Mouse (Mus musculus) CH12.LX (cell line): Measurements from ENCODE around the gene Vamp4. TPM values are rescaled to one million over a fixed set of nuclear protein-coding genes. Genes with fewer than 3 reads are reported as not detected.
A peak's percentile ranks its signal among the peaks of the same experiment; 100 is the strongest.

ENCODE experiments used
- DNase-seq: peaks from one replicate; pipeline ENCODE4 v3.0.0-alpha.2; 2013; ENCODE audit errors: extremely low read depth
- H3K27ac ChIP-seq: 2 replicates; pipeline ENCODE4 v1.5.1; 2012; ENCODE audit warnings: low read depth, mild to moderate bottlenecking, control low read depth, moderate library complexity; ENCODE audit not compliant: insufficient read depth
- H3K27me3 ChIP-seq: replicated peaks from 2 replicates; pipeline ENCODE3; 2012; ENCODE audit warnings: inconsistent platforms
- H3K36me3 ChIP-seq, 2 experiments: replicated peaks in 1 of 2; 2 replicates each; pipeline versions ENCODE3 to v1.6.1; 2012; ENCODE audit warnings: inconsistent platforms in 1 of 2, low read length in 1 of 2, mild to moderate bottlenecking in 1 of 2, mixed read lengths in 1 of 2, moderate library complexity in 1 of 2; ENCODE audit not compliant: control insufficient read depth in 1 of 2, insufficient read depth in 1 of 2
- H3K4me1 ChIP-seq, 2 experiments: 2 replicates each; pipeline ENCODE4 v1.6.1; 2012; ENCODE audit warnings: inconsistent platforms in 1 of 2, moderate library complexity in 1 of 2; ENCODE audit not compliant: insufficient read depth in 2 of 2, control insufficient read depth in 1 of 2
- H3K4me2 ChIP-seq: 2 replicates; pipeline ENCODE4 v1.6.1; 2012; ENCODE audit warnings: low read depth, mild to moderate bottlenecking, control low read depth; ENCODE audit not compliant: poor library complexity, insufficient read depth, severe bottlenecking
- H3K4me3 ChIP-seq, 3 experiments: fragments of 150-350 bp in 1 of 3; sonication (generic) in 1 of 3; replicated peaks in 1 of 3; 2 replicates each; pipeline versions ENCODE3 to v1.5.1; 2011 to 2012; ENCODE audit warnings: low read depth in 2 of 3, low read length in 2 of 3, mild to moderate bottlenecking in 2 of 3, moderate library complexity in 2 of 3, control low read depth in 1 of 3, improper control_type of control experiment in 1 of 3, inconsistent platforms in 1 of 3, mixed read lengths in 1 of 3; ENCODE audit not compliant: poor library complexity in 1 of 3
- H3K79me2 ChIP-seq: replicated peaks from 2 replicates; pipeline ENCODE4 v1.6.1; 2012; ENCODE audit warnings: mild to moderate bottlenecking, moderate library complexity; ENCODE audit not compliant: control insufficient read depth, poor library complexity, insufficient read depth, severe bottlenecking; ENCODE audit errors: extremely low read depth
- H3K9ac ChIP-seq: 2 replicates; pipeline ENCODE4 v1.6.1; 2012; ENCODE audit warnings: low read depth, mild to moderate bottlenecking, control low read depth, moderate library complexity; ENCODE audit not compliant: insufficient read depth
- H3K9me3 ChIP-seq: replicated peaks from 2 replicates; pipeline ENCODE3; 2012; ENCODE audit warnings: low read length, inconsistent platforms, mixed read lengths
- BHLHE40 ChIP-seq: IDR thresholded peaks from 2 replicates; pipeline ENCODE4 v1.6.1; 2011; ENCODE audit warnings: mild to moderate bottlenecking, low read depth, low read length, improper control_type of control experiment
- CHD1 ChIP-seq: IDR thresholded peaks from 2 replicates; pipeline ENCODE4 v1.6.1; 2012; ENCODE audit warnings: low read depth, low read length, improper control_type of control experiment, inconsistent platforms
- CHD2 ChIP-seq: IDR thresholded peaks from 2 replicates; pipeline ENCODE4 v1.6.1; 2011; ENCODE audit warnings: low read length, improper control_type of control experiment
- CTCF ChIP-seq, 2 experiments: IDR thresholded peaks in 1 of 2; conservative IDR thresholded peaks in 1 of 2; 2 replicates each; pipeline ENCODE4 v1.5.1; 2011 to 2012; ENCODE audit warnings: low read depth in 2 of 2, low read length in 2 of 2, improper control_type of control experiment in 1 of 2, inconsistent platforms in 1 of 2, mild to moderate bottlenecking in 1 of 2, moderate library complexity in 1 of 2
- E2F4 ChIP-seq: IDR thresholded peaks from 2 replicates; pipeline ENCODE4 v1.6.1; 2011; ENCODE audit warnings: low read depth, low read length, improper control_type of control experiment; ENCODE audit not compliant: insufficient replicate concordance
- ELF1 ChIP-seq: IDR thresholded peaks from 2 replicates; pipeline ENCODE4 v1.6.1; 2014; ENCODE audit warnings: low read depth, mild to moderate bottlenecking, inconsistent platforms, low read length, improper control_type of control experiment
- EP300 ChIP-seq: IDR thresholded peaks from 2 replicates; pipeline ENCODE4 v1.6.1; 2011; ENCODE audit warnings: low read length, improper control_type of control experiment
- ETS1 ChIP-seq: conservative IDR thresholded peaks from 2 replicates; pipeline ENCODE4 v1.6.1; 2012; ENCODE audit warnings: low read depth, mild to moderate bottlenecking, inconsistent platforms, low read length, improper control_type of control experiment, moderate library complexity
- GABPA ChIP-seq: IDR thresholded peaks from 2 replicates; pipeline ENCODE4 v1.6.1; 2012; ENCODE audit warnings: low read depth, low read length, improper control_type of control experiment, inconsistent platforms; ENCODE audit not compliant: insufficient replicate concordance
- HCFC1 ChIP-seq: IDR thresholded peaks from 2 replicates; pipeline ENCODE4 v1.6.1; 2012; ENCODE audit warnings: low read depth, mild to moderate bottlenecking, inconsistent platforms, low read length, improper control_type of control experiment
- IRF4 ChIP-seq: IDR thresholded peaks from 2 replicates; pipeline ENCODE4 v1.6.1; 2014; ENCODE audit warnings: low read depth, mild to moderate bottlenecking, inconsistent platforms, low read length, improper control_type of control experiment
- JUN ChIP-seq: IDR thresholded peaks from 2 replicates; pipeline ENCODE4 v1.6.1; 2011; ENCODE audit warnings: low read depth, mild to moderate bottlenecking, low read length, improper control_type of control experiment, moderate library complexity; ENCODE audit not compliant: insufficient read depth
- JUND ChIP-seq: conservative IDR thresholded peaks from 2 replicates; pipeline ENCODE4 v1.6.1; 2011; ENCODE audit warnings: low read depth, low read length, improper control_type of control experiment
- KAT2A ChIP-seq: IDR thresholded peaks from 2 replicates; pipeline ENCODE4 v1.6.1; 2012; ENCODE audit warnings: low read length, improper control_type of control experiment, inconsistent platforms; ENCODE audit not compliant: insufficient replicate concordance
- MAFK ChIP-seq: IDR thresholded peaks from 2 replicates; pipeline ENCODE4 v1.6.1; 2011; ENCODE audit warnings: low read length, improper control_type of control experiment; ENCODE audit not compliant: insufficient replicate concordance
- MAX ChIP-seq: IDR thresholded peaks from 2 replicates; pipeline ENCODE4 v1.6.1; 2011; ENCODE audit warnings: low read length, improper control_type of control experiment
- MAZ ChIP-seq: IDR thresholded peaks from 2 replicates; pipeline ENCODE4 v1.6.1; 2012; ENCODE audit warnings: low read depth, mild to moderate bottlenecking, inconsistent platforms, low read length, improper control_type of control experiment, moderate library complexity
- MEF2A ChIP-seq: IDR thresholded peaks from 2 replicates; pipeline ENCODE4 v1.6.1; 2014; ENCODE audit warnings: low read depth, mild to moderate bottlenecking, inconsistent platforms, low read length, improper control_type of control experiment, borderline replicate concordance
- MXI1 ChIP-seq: IDR thresholded peaks from 2 replicates; pipeline ENCODE4 v1.6.1; 2011; ENCODE audit warnings: mild to moderate bottlenecking, low read depth, low read length, improper control_type of control experiment
- MYC ChIP-seq: IDR thresholded peaks from 2 replicates; pipeline ENCODE4 v1.6.1; 2011; ENCODE audit warnings: low read depth, mild to moderate bottlenecking, improper control_type of control experiment, low read length
- NELFE ChIP-seq: IDR thresholded peaks from 2 replicates; pipeline ENCODE4 v1.6.1; 2011; ENCODE audit warnings: low read depth, low read length, improper control_type of control experiment
- NRF1 ChIP-seq: IDR thresholded peaks from 2 replicates; pipeline ENCODE4 v1.6.1; 2014; ENCODE audit warnings: low read depth, mild to moderate bottlenecking, inconsistent platforms, low read length, improper control_type of control experiment, moderate library complexity
- PAX5 ChIP-seq: IDR thresholded peaks from 2 replicates; pipeline ENCODE4 v1.6.1; 2012; ENCODE audit warnings: low read length, inconsistent platforms, mixed read lengths
- POLR2A ChIP-seq: IDR thresholded peaks from 2 replicates; pipeline ENCODE4 v1.6.1; 2011; ENCODE audit warnings: low read depth, mild to moderate bottlenecking, improper control_type of control experiment, low read length
- POLR2AphosphoS2 ChIP-seq: IDR thresholded peaks from 2 replicates; pipeline ENCODE4 v1.6.1; 2011; ENCODE audit warnings: low read depth, low read length, improper control_type of control experiment
- RAD21 ChIP-seq: IDR thresholded peaks from 2 replicates; pipeline ENCODE4 v1.6.1; 2011; ENCODE audit warnings: low read depth, mild to moderate bottlenecking, low read length, improper control_type of control experiment, moderate library complexity
- RCOR1 ChIP-seq: conservative IDR thresholded peaks from 2 replicates; pipeline ENCODE4 v1.6.1; 2012; ENCODE audit warnings: low read depth, mild to moderate bottlenecking, inconsistent platforms, low read length, improper control_type of control experiment
- SIN3A ChIP-seq: IDR thresholded peaks from 2 replicates; pipeline ENCODE4 v1.6.1; 2012; ENCODE audit warnings: low read length, improper control_type of control experiment, inconsistent platforms
- SMC3 ChIP-seq: IDR thresholded peaks from 2 replicates; pipeline ENCODE4 v1.6.1; 2011; ENCODE audit warnings: low read depth, low read length, improper control_type of control experiment
- TBP ChIP-seq: conservative IDR thresholded peaks from 2 replicates; pipeline ENCODE4 v1.6.1; 2011; ENCODE audit warnings: low read depth, low read length, improper control_type of control experiment
- TCF12 ChIP-seq: IDR thresholded peaks from 2 replicates; pipeline ENCODE4 v1.6.1; 2014; ENCODE audit warnings: low read depth, mild to moderate bottlenecking, inconsistent platforms, low read length, improper control_type of control experiment
- UBTF ChIP-seq: IDR thresholded peaks from 2 replicates; pipeline ENCODE4 v1.6.1; 2012; ENCODE audit warnings: low read depth, mild to moderate bottlenecking, inconsistent platforms, low read length, improper control_type of control experiment, moderate library complexity
- USF1 ChIP-seq: IDR thresholded peaks from 2 replicates; pipeline ENCODE4 v1.6.1; 2014; ENCODE audit warnings: low read depth, mild to moderate bottlenecking, inconsistent platforms, low read length, improper control_type of control experiment
- USF2 ChIP-seq: conservative IDR thresholded peaks from 2 replicates; pipeline ENCODE4 v1.6.1; 2011; ENCODE audit warnings: low read depth, low read length, improper control_type of control experiment
- ZC3H11A ChIP-seq: IDR thresholded peaks from 2 replicates; pipeline ENCODE4 v1.6.1; 2012; ENCODE audit warnings: low read depth, mild to moderate bottlenecking, inconsistent platforms, low read length, improper control_type of control experiment
- ZKSCAN1 ChIP-seq: IDR thresholded peaks from 2 replicates; pipeline ENCODE4 v1.6.1; 2012; ENCODE audit warnings: low read depth, inconsistent platforms, low read length, improper control_type of control experiment, borderline replicate concordance
- ZMIZ1 ChIP-seq: IDR thresholded peaks from 2 replicates; pipeline ENCODE4 v1.6.1; 2012; ENCODE audit warnings: low read depth, mild to moderate bottlenecking, inconsistent platforms, low read length, improper control_type of control experiment
- ZNF384 ChIP-seq: IDR thresholded peaks from 2 replicates; pipeline ENCODE4 v1.6.1; 2012; ENCODE audit warnings: low read depth, low read length, improper control_type of control experiment, inconsistent platforms
- dilution Hi-C: fragments of 300-500 bp; cut with MboI; formaldehyde crosslinking; loops from 2 replicates; pipeline ENCODE4 v1.14.3; 2020; ENCODE audit warnings: low sequenced_read_pairs; ENCODE audit not compliant: extremely low pct_unique_long_range_greater_than_20kb, extremely low pct_ligation_motif_present
- in situ Hi-C: fragments of 300-500 bp; cut with MboI; formaldehyde crosslinking; loops from 3 replicates; pipeline ENCODE4 v1.14.3; 2019; ENCODE audit warnings: low sequenced_read_pairs, low pct_ligation_motif_present, low pct_unique_long_range_greater_than_20kb, mixed read lengths
- polyA plus RNA-seq: library from polyadenylated mRNA; unstranded; fragments of >175 nt; gene quantifications from 2 replicates; pipeline ENCODE4 v1.2.1, GENCODE M21; 2012; ENCODE audit warnings: low read depth; ENCODE audit not compliant: insufficient read length
- total RNA-seq, 2 experiments: library from RNA; depleted of rRNA; stranded (reverse); fragments of 300-350 nt in 1 of 2; fragments of >200 nt in 1 of 2; gene quantifications; 2 replicates each; pipeline ENCODE4 v1.2.3; 2012 to 2014

The Vamp4 gene
- total RNA-seq (2012; rRNA removed) (17.9 and 18.0 TPM in 2 replicates), total RNA-seq (2014; rRNA removed) (38.5 and 46.0 TPM in 2 replicates), polyA plus RNA-seq (36.8 and 43.4 TPM in 2 replicates)

DNA sequence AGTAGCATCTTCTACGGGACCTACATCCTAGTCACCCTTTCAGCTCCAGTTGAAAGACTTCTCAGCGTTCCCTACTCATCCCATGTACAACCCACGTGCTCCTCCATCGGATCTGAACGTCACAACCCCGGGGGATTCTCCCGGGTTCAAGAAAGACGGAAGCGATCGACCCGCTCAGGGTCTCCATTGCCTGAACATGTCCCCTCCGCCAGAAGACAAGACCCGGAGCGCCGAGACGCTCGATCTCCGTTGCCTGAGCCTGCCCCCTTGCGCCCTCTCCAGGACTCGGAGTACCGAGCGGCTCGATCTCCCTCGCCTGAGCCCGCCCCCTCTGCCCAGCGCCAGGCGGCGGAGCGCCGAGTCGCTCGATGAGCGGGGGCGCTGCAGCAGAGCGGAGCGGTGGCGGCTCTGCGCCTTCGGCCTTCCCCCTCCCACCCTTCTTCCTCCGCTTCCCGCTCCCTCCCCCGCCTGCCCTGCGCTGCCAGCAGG lies at the start of gene Vamp4:
Vamp4 (plus strand) TSS at position 256 of the 489 bp plus-strand sequence.
- dilution Hi-C loops, result no loop called here
- Histone ChIP-seq H3K4me1 (peaks cover 10 to 39% of the 10 kb centered on the region in 2 experiments), H3K4me2 (peak within 1 kb of the TSS; percentile 86), H3K9me3 (peaks cover 11% of the 10 kb centered on the region), H3K79me2 (peaks cover 30% of the 10 kb centered on the region), H3K27ac (peak within 1 kb of the TSS; percentile 67), H3K36me3 (peaks cover 12 to 19% of the 10 kb centered on the region in 2 experiments), H3K4me3 (peak within 1 kb of the TSS; percentile 87 to 98 (median 93)), H3K27me3 (no peaks in the 10 kb centered on the region), H3K9ac (peak within 1 kb of the TSS; percentile 97)
- peak; percentile 90 for TF ChIP-seq MXI1
- TF ChIP-seq GABPA, result peak; percentile 5; the same call in 1 of the 2 replicates
- peak; percentile 64; the same call in 1 of the 2 replicates for TF ChIP-seq TBP
- TF ChIP-seq CHD1, result no peak
- TF ChIP-seq ZC3H11A, result no peak
- TF ChIP-seq CTCF (conservative IDR thresholded peaks at IDR 0.05 in 1 of 2, IDR thresholded peaks at IDR 0.05 in 1 of 2; ENCODE audit: low read depth in 2 of 2, low read length in 2 of 2), result peak in 1 of 2 experiments; percentile 39; a peak in 2 of 4 replicates
- peak; percentile 77 for TF ChIP-seq TCF12
- TF ChIP-seq MYC, result peak; percentile 96
- peak; percentile 99 for TF ChIP-seq MAZ
- no peak for TF ChIP-seq RAD21
- TF ChIP-seq HCFC1, result peak; percentile 88
- TF ChIP-seq USF2, result peak; percentile 18; the same call in 1 of the 2 replicates
- peak; percentile 73; the same call in 1 of the 2 replicates for TF ChIP-seq RCOR1
- TF ChIP-seq BHLHE40, result 0 out of 2 replicates have a peak, but pooled peaks have one; percentile 17
- peak; percentile 91 for TF ChIP-seq MAX
- TF ChIP-seq PAX5, result no peak
- no peak for TF ChIP-seq MAFK
- peak; percentile 67 for TF ChIP-seq NRF1
- TF ChIP-seq EP300, result 0 out of 2 replicates have a peak, but pooled peaks have one; percentile 29
- no peak for TF ChIP-seq ZKSCAN1
- TF ChIP-seq JUN, result no peak
- no peak; the same call in 1 of the 2 replicates for TF ChIP-seq POLR2AphosphoS2
- peak; percentile 39; the same call in 1 of the 2 replicates for TF ChIP-seq E2F4
- peak; percentile 94 for TF ChIP-seq SIN3A
- TF ChIP-seq ZMIZ1, result peak; percentile 92
- TF ChIP-seq SMC3, result no peak
- peak; percentile 77 for TF ChIP-seq MEF2A
- peak; percentile 31; the same call in 1 of the 2 replicates for TF ChIP-seq ETS1
- peak; percentile 44 for TF ChIP-seq CHD2
- peak; percentile 78 for TF ChIP-seq IRF4
- TF ChIP-seq JUND, result no peak
- no peak for TF ChIP-seq ZNF384
- TF ChIP-seq POLR2A, result peak; percentile 91
- peak; percentile 82 for TF ChIP-seq NELFE
- no peak; the same call in 1 of the 2 replicates for TF ChIP-seq USF1
- peak; percentile 91 for TF ChIP-seq ELF1
- TF ChIP-seq UBTF, result peak; percentile 67; the same call in 1 of the 2 replicates
- TF ChIP-seq KAT2A, result peak; percentile 52; the same call in 1 of the 2 replicates
- peak; percentile 96 for DNase-seq
- in situ Hi-C loops, result no loop called here
